Mouse (Mus musculus): ENCODE measurements at regions not wholly inside any gene's neighbourhood (a gene's known extent, or its start where the extent isn't known, plus 50 kb on each side); places are given as distances from the start of the nearest gene placed in this dataset.
A peak's percentile ranks its signal among the peaks of the same experiment; 100 is the strongest.

DNA sequence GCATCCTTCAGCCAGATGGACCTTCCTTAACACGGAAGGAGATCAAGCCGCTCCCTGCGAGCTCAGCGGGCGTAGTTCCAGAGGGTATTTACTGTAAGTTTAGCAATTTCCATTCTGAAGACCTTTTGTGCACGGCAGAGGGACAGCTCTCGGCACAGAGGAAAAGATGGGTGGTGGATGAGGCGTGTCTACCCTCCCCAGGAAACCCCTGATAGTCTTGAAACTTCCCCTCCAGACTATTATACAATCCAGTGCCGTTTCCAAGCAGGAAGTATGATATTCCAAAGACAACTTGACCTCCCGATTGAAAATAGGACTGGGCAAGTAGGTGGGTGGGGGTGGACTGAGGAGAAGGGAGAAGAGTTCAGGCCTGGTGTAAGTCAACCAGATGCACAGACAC is 340.4 kb upstream of the Adgrl2 start:
- DNase-seq (ENCODE audit: low read depth, low spot score), result no peak

DNA sequence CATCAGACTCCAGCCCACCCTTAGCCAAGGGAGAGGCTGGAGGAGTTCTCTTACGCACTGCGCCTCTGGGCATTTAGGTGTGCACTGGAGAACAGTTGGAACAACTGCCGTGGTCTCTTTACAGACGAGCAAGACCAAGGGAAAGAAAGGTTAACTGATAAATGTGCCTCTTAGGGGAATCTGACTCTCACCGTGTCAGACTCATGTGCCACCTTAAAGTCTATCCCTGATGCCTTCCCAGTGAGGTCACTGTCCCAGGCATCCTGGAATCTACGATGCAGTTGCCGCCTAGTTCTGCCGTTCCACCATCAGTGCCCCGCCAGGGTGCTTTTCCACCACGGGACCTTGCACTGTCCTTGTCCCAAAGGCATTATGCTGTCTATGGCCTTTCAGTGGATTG is 339.7 kb upstream of the Adgrl2 start:
- no peak for DNase-seq (ENCODE audit: low read depth, low spot score)

DNA sequence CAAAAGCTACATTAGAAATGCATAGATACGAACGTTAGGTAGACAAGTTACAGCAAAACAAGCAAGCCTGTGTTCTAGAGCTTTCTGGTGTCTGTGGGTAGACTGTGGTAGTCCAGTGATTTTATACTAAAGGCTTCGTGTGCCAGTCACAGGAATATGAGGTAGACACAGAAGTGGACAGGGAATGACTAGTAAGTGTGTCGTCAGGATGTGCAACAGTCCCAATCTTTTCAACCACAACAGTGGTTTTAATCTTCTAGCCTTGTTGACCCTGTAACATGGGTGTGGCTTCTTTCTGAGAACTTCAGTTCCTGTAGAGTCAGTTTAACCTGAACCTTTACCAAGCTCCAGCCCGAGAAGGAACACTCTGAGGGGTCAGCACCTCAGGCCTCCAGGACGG is 339.3 kb upstream of the Adgrl2 start:
- no peak for DNase-seq (ENCODE audit: low read depth, low spot score)

DNA sequence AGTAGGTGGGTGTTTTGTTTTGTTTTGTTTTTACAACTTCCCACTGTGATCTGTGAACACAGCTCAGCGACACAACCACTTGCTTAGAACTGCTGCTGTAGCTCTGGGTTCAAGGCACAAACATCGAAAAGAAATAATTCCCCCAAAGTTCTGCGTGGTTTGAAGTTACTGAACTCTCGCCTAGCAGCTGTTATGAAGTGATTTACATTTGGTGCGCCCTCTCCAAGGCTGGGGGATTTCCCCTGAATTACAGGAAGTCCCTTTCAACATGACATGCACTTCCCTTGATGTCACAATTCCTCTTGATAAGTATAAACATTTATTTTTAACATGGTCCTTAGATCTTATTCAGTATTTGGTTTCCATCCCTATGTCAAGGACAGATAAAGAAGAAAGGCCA is 336.3 kb upstream of the Adgrl2 start:
- no peak for DNase-seq (ENCODE audit: low read depth, low spot score)

- DNase-seq (ENCODE audit: low read depth, low spot score), result no peak
These were observed 333.7 kb upstream of the Adgrl2 start for GRCm38 (mm10) chr3:149324088-149324487.

- DNase-seq (ENCODE audit: low read depth, low spot score), result no peak
These were observed 328.4 kb upstream of the Adgrl2 start for GRCm38 (mm10) chr3:149318728-149319127.

- DNase-seq (ENCODE audit: low read depth, low spot score), result no peak
These were observed 323.9 kb upstream of the Adgrl2 start for GRCm38 (mm10) chr3:149314258-149314657.

GRCm38 (mm10) chr3:149313217-149313616 is 322.9 kb upstream of the Adgrl2 start:
- no peak for DNase-seq (ENCODE audit: low read depth, low spot score)

GRCm38 (mm10) chr3:149311576-149311975 is 321.2 kb upstream of the Adgrl2 start:
- no peak for DNase-seq (ENCODE audit: low read depth, low spot score)

- no peak for DNase-seq (ENCODE audit: low read depth, low spot score)
These were observed 316.4 kb upstream of the Adgrl2 start for GRCm38 (mm10) chr3:149306709-149307108.

GRCm38 (mm10) chr3:149306291-149306690 is 315.9 kb upstream of the Adgrl2 start:
- DNase-seq (ENCODE audit: low read depth, low spot score), result no peak

- DNase-seq (ENCODE audit: low read depth, low spot score), result no peak
These were observed 315.1 kb upstream of the Adgrl2 start for GRCm38 (mm10) chr3:149305440-149305839.

DNA sequence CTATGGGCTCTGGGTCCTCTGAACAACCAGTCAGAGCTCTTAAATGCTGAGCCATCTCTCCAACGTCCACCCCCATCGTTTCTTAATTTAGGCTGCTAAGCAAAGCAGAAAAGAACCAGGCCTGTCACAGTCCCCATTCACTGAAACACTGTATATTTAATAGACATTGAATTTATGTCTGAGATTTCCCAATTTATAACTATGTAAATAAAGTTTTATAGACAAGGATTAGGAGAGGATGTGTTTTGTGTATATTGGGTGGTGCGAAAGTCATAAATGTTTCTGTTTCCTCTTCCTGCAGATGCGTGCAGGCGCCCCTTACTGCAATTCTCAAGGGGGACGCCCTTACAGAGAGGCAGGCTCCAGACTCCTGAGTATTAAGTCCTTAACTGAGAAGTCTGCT is 314.7 kb upstream of the Adgrl2 start:
- DNase-seq (ENCODE audit: low read depth, low spot score), result no peak

DNA sequence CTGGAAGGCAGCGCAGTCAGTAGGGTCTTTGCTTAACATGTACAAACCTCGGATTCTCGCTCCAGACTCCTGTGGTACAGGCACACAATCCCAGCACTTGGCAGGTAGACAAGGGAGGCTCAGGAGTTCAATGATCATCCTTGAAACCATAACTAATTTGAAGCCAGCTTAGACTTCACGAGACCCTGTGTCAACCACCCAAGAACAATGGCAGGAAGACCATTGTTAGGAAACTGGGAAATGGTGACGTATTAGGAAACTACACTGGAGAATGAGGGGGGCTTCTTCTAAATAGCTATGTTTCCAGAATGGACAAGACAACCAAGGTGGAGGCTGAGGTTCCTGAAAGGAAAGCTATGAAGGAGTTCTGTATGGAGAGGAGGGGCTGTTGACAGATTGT is 313.1 kb upstream of the Adgrl2 start:
- DNase-seq (ENCODE audit: low read depth, low spot score), result no peak

GRCm38 (mm10) chr3:149300002-149300401 is 309.6 kb upstream of the Adgrl2 start:
- DNase-seq (ENCODE audit: low read depth, low spot score), result no peak

DNA sequence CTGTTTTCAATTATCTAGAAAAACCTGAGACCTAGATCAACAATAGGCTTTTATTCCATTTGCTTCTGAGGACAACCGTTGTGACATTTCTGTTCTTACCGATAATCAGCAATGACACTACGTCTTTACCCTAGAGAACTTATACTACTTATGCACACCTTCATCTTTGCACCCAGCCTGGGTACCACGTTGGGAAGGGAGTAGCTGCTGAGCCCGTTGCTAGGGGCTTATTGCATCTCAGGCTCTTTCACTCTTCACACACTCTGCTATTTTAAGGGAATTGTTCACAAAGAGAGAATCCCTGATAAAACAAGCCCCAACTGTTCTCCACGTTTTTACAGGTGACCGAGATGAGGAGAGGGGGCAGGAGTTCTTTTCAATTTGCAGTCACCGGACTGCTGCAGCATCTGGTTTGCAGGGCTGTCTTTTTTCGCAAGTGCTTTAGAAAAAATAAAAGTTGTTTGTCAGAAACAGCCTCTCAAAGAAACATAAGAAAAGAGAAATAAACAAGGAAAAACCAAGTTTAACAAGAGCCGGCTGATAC is 306.1 kb upstream of the Adgrl2 start:
- DNase-seq (ENCODE audit: low read depth, low spot score), result no peak

GRCm38 (mm10) chr3:149295942-149296341 is 305.6 kb upstream of the Adgrl2 start:
- DNase-seq (ENCODE audit: low read depth, low spot score), result peak; percentile 8

DNA sequence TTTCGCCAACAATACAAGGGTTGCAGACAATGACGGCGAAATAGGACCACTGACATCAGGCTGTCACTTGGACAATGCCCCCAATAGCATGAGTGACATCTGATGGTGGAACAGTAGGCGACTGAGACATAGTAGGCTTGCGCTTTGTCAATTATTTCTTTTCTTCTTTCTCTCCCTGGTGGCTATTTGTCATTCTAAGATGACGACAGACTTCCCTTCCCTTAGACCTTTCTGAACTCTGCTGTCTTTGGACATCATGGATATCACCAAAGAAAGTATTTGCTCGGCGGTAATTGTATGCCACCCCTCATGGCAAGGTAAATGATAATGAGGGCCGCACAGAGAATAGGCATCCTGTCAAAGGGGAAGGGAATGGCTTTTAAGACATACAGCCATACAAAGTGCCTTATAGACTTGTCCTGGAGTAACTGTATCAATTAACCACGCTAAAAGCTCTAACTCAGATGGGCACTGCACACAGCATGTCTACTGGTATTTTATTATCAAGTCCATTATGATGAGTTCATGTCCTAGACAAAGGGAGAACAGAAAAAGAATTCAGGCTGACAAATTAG is 305.0 kb upstream of the Adgrl2 start:
- DNase-seq (ENCODE audit: low read depth, low spot score), result no peak

GRCm38 (mm10) chr3:149294445-149294844 is 304.1 kb upstream of the Adgrl2 start:
- DNase-seq (ENCODE audit: low read depth, low spot score), result no peak

GRCm38 (mm10) chr3:149292459-149292858 is 302.1 kb upstream of the Adgrl2 start:
- no peak for DNase-seq (ENCODE audit: low read depth, low spot score)

- no peak for DNase-seq (ENCODE audit: low read depth, low spot score)
These were observed 301.1 kb upstream of the Adgrl2 start for GRCm38 (mm10) chr3:149291473-149291872.

GRCm38 (mm10) chr3:149290228-149290627 is 299.9 kb upstream of the Adgrl2 start:
- no peak for DNase-seq (ENCODE audit: low read depth, low spot score)

DNA sequence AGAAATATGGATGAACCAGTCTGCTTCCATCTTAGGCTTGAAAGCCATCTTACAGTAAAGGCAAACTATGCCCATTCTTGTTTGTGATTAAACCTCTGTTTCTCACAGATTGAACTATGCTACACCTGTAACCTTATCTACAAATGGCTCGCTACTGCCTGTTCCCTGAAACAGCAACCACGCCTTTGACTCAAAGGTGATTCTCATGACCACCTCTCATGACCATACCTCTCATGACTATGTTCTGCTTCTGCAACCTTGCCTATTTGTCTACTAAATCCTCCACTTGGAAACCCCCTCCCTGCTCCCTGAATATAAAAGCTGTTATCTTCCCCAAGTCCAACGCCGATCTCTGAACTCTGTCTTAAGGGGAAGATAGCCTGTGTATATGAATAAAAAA is 296.7 kb upstream of the Adgrl2 start:
- DNase-seq (ENCODE audit: low read depth, low spot score), result no peak

DNA sequence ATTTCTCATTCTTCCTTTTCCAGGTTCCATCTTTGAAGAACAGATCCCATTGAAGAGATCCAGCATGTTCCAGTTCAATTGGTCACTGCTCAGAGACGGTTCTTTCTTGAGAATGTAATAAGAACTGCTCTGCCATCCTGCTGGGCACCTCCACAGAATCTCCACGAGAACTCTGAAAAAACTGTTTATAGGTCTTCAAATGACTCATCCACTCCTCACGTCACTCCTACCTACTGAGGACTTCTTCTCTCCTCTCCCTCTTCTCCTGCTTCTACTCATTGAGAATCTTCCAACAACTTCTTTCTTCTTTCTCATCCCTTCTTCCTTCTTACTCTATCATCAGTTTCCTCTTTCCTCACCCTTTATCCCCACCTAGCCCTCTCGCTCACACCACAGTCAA is 294.6 kb upstream of the Adgrl2 start:
- no peak for DNase-seq (ENCODE audit: low read depth, low spot score)

All from retina, postnatal 7 days (tissue).